Mouse (Mus musculus): ENCODE measurements around the gene Ncapd3. TPM values are rescaled to one million over a fixed set of nuclear protein-coding genes. Genes with fewer than 3 reads are reported as not detected.

Ncapd3 gene
- polyA plus RNA-seq, 1 experiment = 9.6 TPM

GRCm38 (mm10) chr9:27030763-27031100 is 757 bp downstream of the Ncapd3 start:
- Histone ChIP-seq H3K27ac (ENCODE audit: insufficient read depth, low read depth, low read length) (no peak overlapping the region), H3K4me1 (ENCODE audit: control insufficient read depth, insufficient read depth, low read length) (peaks cover 6% of the 10 kb centered on the region), H3K4me3 (ENCODE audit: insufficient read depth, low read depth, low read length) (peak overlapping the region; percentile 63), H3K36me3 (ENCODE audit: control insufficient read depth, insufficient read depth, low read length) (no peaks in the 10 kb centered on the region), H3K27me3 (replicated peaks; ENCODE audit: control insufficient read depth, insufficient read depth, low read length) (no peaks in the 10 kb centered on the region)
- no peak for DNase-seq
- no peak for TF ChIP-seq CTCF (conservative IDR thresholded peaks at IDR 0.05; ENCODE audit: insufficient read depth, insufficient read length, low read depth, low read length)
- under 1% methylated on average over 17 of the region's 17 CpGs for WGBS

- Histone ChIP-seq H3K27ac (ENCODE audit: insufficient read depth, low read depth, low read length) (no peak overlapping the region), H3K4me3 (ENCODE audit: insufficient read depth, low read depth, low read length) (no peak overlapping the region), H3K36me3 (ENCODE audit: control insufficient read depth, insufficient read depth, low read length) (peaks cover 1% of the 10 kb centered on the region; the same call in 1 of the 2 replicates), H3K4me1 (ENCODE audit: control insufficient read depth, insufficient read depth, low read length) (no peaks in the 10 kb centered on the region), H3K27me3 (replicated peaks; ENCODE audit: control insufficient read depth, insufficient read depth, low read length) (no peaks in the 10 kb centered on the region)
- TF ChIP-seq POLR2A (IDR thresholded peaks at IDR 0.05; ENCODE audit: low read depth, low read length) (no peak), CTCF (conservative IDR thresholded peaks at IDR 0.05; ENCODE audit: insufficient read depth, insufficient read length, low read depth, low read length) (no peak)
- WGBS = 84% methylated on average over 5 of the region's 5 CpGs
- DNase-seq = no peak
Observed at GRCm38 (mm10) chr9:27043892-27044291, 13.9 kb downstream of the Ncapd3 start.

DNA sequence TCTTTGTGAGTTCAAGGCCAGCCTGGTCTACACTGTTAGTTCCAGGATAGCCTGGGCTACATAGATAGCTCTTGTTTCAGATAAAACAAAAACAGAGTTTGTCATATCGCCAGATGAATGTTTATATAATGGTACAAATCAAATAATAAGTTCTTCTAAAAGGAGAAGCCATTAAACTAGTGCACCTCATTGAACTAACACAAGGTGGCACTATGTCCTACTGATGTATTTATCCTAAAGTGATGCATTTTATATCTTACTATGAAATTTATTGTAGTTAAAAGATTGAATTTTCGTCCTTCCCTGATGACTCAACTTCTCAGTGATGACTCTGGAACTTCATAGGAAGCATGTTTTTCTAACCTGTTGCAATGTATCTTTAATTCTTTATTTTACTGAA is 19.5 kb downstream of the Ncapd3 start:
- peaks cover 5% of the 10 kb centered on the region; the same call in 1 of the 2 replicates for H3K36me3 ChIP-seq (ENCODE audit: control insufficient read depth, insufficient read depth, low read length)
- no peak for TF ChIP-seq CTCF (conservative IDR thresholded peaks at IDR 0.05; ENCODE audit: insufficient read depth, insufficient read length, low read depth, low read length)
- TF ChIP-seq POLR2A (IDR thresholded peaks at IDR 0.05; ENCODE audit: low read depth, low read length) = no peak
- no peaks in the 10 kb centered on the region for H3K4me1 ChIP-seq (ENCODE audit: control insufficient read depth, insufficient read depth, low read length)
- H3K27me3 ChIP-seq (replicated peaks; ENCODE audit: control insufficient read depth, insufficient read depth, low read length) = no peaks in the 10 kb centered on the region
- no peak overlapping the region for H3K4me3 ChIP-seq (ENCODE audit: insufficient read depth, low read depth, low read length)
- H3K27ac ChIP-seq (ENCODE audit: insufficient read depth, low read depth, low read length) = no peak overlapping the region
- no peak for DNase-seq
- WGBS = 86% methylated on average over 2 of the region's 2 CpGs

GRCm38 (mm10) chr9:27058341-27058740 is 28.4 kb downstream of the Ncapd3 start:
- TF ChIP-seq CTCF (conservative IDR thresholded peaks at IDR 0.05; ENCODE audit: insufficient read depth, insufficient read length, low read depth, low read length) = no peak
- no peak for TF ChIP-seq POLR2A (IDR thresholded peaks at IDR 0.05; ENCODE audit: low read depth, low read length)
- H3K36me3 ChIP-seq (ENCODE audit: control insufficient read depth, insufficient read depth, low read length) = peaks cover 5% of the 10 kb centered on the region
- no peak for DNase-seq
- no peaks in the 10 kb centered on the region for H3K4me1 ChIP-seq (ENCODE audit: control insufficient read depth, insufficient read depth, low read length)
- H3K27ac ChIP-seq (ENCODE audit: insufficient read depth, low read depth, low read length) = no peak overlapping the region
- no peaks in the 10 kb centered on the region for H3K27me3 ChIP-seq (replicated peaks; ENCODE audit: control insufficient read depth, insufficient read depth, low read length)
- WGBS = 89% methylated on average over 5 of the region's 5 CpGs
- no peak overlapping the region for H3K4me3 ChIP-seq (ENCODE audit: insufficient read depth, low read depth, low read length)

- Histone ChIP-seq H3K27ac (ENCODE audit: insufficient read depth, low read depth, low read length) (no peak overlapping the region), H3K36me3 (ENCODE audit: control insufficient read depth, insufficient read depth, low read length) (peaks cover 7% of the 10 kb centered on the region), H3K27me3 (replicated peaks; ENCODE audit: control insufficient read depth, insufficient read depth, low read length) (no peaks in the 10 kb centered on the region), H3K4me1 (ENCODE audit: control insufficient read depth, insufficient read depth, low read length) (no peaks in the 10 kb centered on the region), H3K4me3 (ENCODE audit: insufficient read depth, low read depth, low read length) (no peak overlapping the region)
- 93% methylated on average over 4 of the region's 4 CpGs for WGBS
- no peak for DNase-seq
- TF ChIP-seq POLR2A (IDR thresholded peaks at IDR 0.05; ENCODE audit: low read depth, low read length) (no peak), CTCF (conservative IDR thresholded peaks at IDR 0.05; ENCODE audit: insufficient read depth, insufficient read length, low read depth, low read length) (no peak)
Observed at GRCm38 (mm10) chr9:27070895-27071294, 40.9 kb downstream of the Ncapd3 start.

GRCm38 (mm10) chr9:27074677-27075076 is 44.7 kb downstream of the Ncapd3 start:
- WGBS = 72% methylated on average over 1 of the region's 1 CpGs
- Histone ChIP-seq H3K4me1 (ENCODE audit: control insufficient read depth, insufficient read depth, low read length) (no peaks in the 10 kb centered on the region), H3K36me3 (ENCODE audit: control insufficient read depth, insufficient read depth, low read length) (peaks cover 7% of the 10 kb centered on the region), H3K27me3 (replicated peaks; ENCODE audit: control insufficient read depth, insufficient read depth, low read length) (no peaks in the 10 kb centered on the region), H3K4me3 (ENCODE audit: insufficient read depth, low read depth, low read length) (no peak overlapping the region), H3K27ac (ENCODE audit: insufficient read depth, low read depth, low read length) (no peak overlapping the region)
- no peak for TF ChIP-seq CTCF (conservative IDR thresholded peaks at IDR 0.05; ENCODE audit: insufficient read depth, insufficient read length, low read depth, low read length)
- no peak for TF ChIP-seq POLR2A (IDR thresholded peaks at IDR 0.05; ENCODE audit: low read depth, low read length)
- DNase-seq = peak; percentile 17

- no peak for DNase-seq
- no peak for TF ChIP-seq CTCF (conservative IDR thresholded peaks at IDR 0.05; ENCODE audit: insufficient read depth, insufficient read length, low read depth, low read length)
- TF ChIP-seq POLR2A (IDR thresholded peaks at IDR 0.05; ENCODE audit: low read depth, low read length) = no peak
- Histone ChIP-seq H3K36me3 (ENCODE audit: control insufficient read depth, insufficient read depth, low read length) (peaks cover 3% of the 10 kb centered on the region; the same call in 1 of the 2 replicates), H3K27ac (ENCODE audit: insufficient read depth, low read depth, low read length) (no peak overlapping the region), H3K4me1 (ENCODE audit: control insufficient read depth, insufficient read depth, low read length) (no peaks in the 10 kb centered on the region), H3K27me3 (replicated peaks; ENCODE audit: control insufficient read depth, insufficient read depth, low read length) (no peaks in the 10 kb centered on the region), H3K4me3 (ENCODE audit: insufficient read depth, low read depth, low read length) (no peak overlapping the region)
Observed at GRCm38 (mm10) chr9:27075812-27076211, 45.8 kb downstream of the Ncapd3 start.

DNA sequence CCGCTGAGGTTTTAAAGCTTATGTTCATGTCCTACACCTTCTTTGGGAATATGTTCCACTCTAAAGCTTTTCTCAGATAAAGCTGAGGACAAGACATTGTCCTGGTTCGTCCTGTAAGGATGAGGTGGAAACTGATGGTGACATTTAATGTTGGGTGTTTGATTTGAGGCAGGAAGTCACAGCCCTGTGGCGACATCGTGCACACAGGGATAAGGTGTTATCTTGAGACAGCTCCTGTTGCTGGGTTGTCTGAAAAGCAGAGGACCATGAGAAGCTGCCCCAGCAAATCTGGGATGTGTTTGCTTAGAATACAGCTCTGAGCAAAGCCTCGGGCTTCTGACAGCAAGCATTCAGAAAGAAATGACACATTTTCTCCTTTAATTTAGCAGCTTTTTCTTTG is 56.3 kb downstream of the Ncapd3 start:
- Histone ChIP-seq H3K36me3 (ENCODE audit: control insufficient read depth, insufficient read depth, low read length) (no peaks in the 10 kb centered on the region; the same call in none of the 2 replicates), H3K27ac (ENCODE audit: insufficient read depth, low read depth, low read length) (no peak overlapping the region), H3K4me3 (ENCODE audit: insufficient read depth, low read depth, low read length) (no peak overlapping the region), H3K27me3 (replicated peaks; ENCODE audit: control insufficient read depth, insufficient read depth, low read length) (no peaks in the 10 kb centered on the region), H3K4me1 (ENCODE audit: control insufficient read depth, insufficient read depth, low read length) (no peaks in the 10 kb centered on the region)
- no peak for TF ChIP-seq POLR2A (IDR thresholded peaks at IDR 0.05; ENCODE audit: low read depth, low read length)
- no peak for DNase-seq
- 80% methylated on average over 5 of the region's 5 CpGs for WGBS
